Mouse (Mus musculus): ENCODE data around the gene Gm5624. TPM values are rescaled to one million over a fixed set of nuclear protein-coding genes. Genes with fewer than 3 reads are reported as not detected.
"Not testable (repeated sequence)": the region's sequence is repeated elsewhere in the genome, so short reads cannot be mapped to it uniquely, and the experiment has no call there.

The Gm5624 gene
- total RNA-seq (2012; rRNA removed) (not detected in 2 replicates), polyA plus RNA-seq (2012; ENCODE audit: insufficient read depth in 1 of 2, insufficient read length in 2 of 2, low read depth in 1 of 2, low replicate concordance in 2 of 2, missing spikeins in 1 of 2) (not detected)

DNA sequence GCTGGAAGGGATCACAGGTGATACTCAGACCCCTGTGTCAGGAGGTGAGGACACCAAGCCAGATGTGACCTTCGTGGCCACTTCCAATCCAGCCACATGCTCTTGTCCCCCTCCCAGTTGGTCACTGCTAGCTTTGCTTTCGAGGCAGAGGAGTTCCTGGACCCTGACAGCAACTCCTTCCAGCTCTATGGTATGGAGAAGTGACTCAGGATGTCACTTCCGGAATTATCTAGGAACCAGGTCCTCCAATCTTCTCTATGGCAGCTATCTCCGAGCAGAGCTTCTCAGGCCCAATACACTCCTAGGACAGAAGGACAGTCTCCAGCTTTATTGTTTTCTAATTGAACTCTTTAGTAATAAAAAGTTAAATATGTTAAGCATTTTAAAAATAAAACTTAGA, at the start of gene Gm5624:
Gene Gm5624 (minus strand): TSS at position 202 of the 400 bp plus-strand sequence.
- not testable (repeated sequence) for H3K36me3 ChIP-seq (ENCODE audit: control insufficient read depth in 1 of 2, insufficient read depth in 2 of 2, low read length in 2 of 2); H3K9me3 ChIP-seq (replicated peaks; ENCODE audit: insufficient read depth, low read length); H3K27ac ChIP-seq (ENCODE audit: control insufficient read depth, low read depth, low read length); H3K4me1 ChIP-seq (ENCODE audit: control insufficient read depth in 1 of 2, insufficient read depth in 2 of 2, low read length in 2 of 2); H3K79me2 ChIP-seq (ENCODE audit: control insufficient read depth, insufficient read depth, low read length, poor library complexity); H3K27me3 ChIP-seq (ENCODE audit: control insufficient read depth in 1 of 2, insufficient read depth in 2 of 2, low read length in 2 of 2); H3K9ac ChIP-seq (ENCODE audit: control insufficient read depth, low read depth, low read length, poor library complexity, severe bottlenecking); H3K4me3 ChIP-seq (ENCODE audit: control insufficient read depth in 1 of 2, insufficient read depth in 1 of 2, low read depth in 2 of 2, low read length in 2 of 2); DNase-seq (ENCODE audit: low read depth, low spot score)

DNA sequence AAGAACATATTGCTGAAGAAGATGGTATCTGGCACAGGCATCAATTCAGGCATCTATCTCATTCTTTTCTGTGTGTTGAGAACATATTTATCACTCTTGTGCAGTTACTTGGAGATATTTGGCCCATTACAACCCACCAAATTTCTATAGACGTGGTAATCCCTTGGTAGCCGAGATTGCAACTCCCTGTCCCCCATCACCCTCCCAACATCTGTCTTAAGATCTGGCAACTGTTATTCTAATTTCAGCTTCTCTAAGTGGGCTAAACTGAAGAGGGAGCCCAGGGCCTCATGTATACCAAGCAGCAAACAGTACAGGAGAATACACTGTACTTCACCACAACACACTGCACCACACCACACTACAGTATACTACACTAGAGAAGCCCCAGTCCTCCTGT, 36.0 kb downstream of the Gm5624 start:
- H3K4me1 ChIP-seq (ENCODE audit: control insufficient read depth in 1 of 2, insufficient read depth in 2 of 2, low read length in 2 of 2); H3K27ac ChIP-seq (ENCODE audit: control insufficient read depth, low read depth, low read length); H3K9me3 ChIP-seq (replicated peaks; ENCODE audit: insufficient read depth, low read length); H3K36me3 ChIP-seq (ENCODE audit: control insufficient read depth in 1 of 2, insufficient read depth in 2 of 2, low read length in 2 of 2); H3K4me3 ChIP-seq (ENCODE audit: control insufficient read depth in 1 of 2, insufficient read depth in 1 of 2, low read depth in 2 of 2, low read length in 2 of 2); H3K79me2 ChIP-seq (ENCODE audit: control insufficient read depth, insufficient read depth, low read length, poor library complexity); H3K27me3 ChIP-seq (ENCODE audit: control insufficient read depth in 1 of 2, insufficient read depth in 2 of 2, low read length in 2 of 2); DNase-seq (ENCODE audit: low read depth, low spot score); H3K9ac ChIP-seq (ENCODE audit: control insufficient read depth, low read depth, low read length, poor library complexity, severe bottlenecking): not testable (repeated sequence)

DNA sequence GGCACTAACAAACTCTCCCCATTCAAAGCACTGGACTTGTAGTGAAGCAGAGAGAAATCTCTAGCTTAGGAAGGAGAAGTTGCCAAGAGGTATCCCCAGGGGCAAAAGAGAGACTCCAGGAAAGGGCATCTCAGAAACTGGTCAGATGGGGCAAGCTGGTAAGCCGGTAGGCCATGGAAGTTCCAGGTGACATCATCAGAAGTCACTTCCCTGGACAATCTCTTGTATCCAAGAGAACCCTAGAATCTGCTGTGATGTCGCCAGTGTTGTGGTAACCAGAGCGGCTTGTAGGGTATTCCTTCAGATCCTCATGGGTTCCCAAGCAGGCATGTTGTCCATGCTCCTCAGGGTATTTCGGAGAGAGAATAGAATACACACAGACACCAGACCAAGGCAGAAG, 44.9 kb downstream of the Gm5624 start, which contains the start of gene Gm8247:
Gene Gm8247 (plus strand): TSS at position 301 of the 400 bp plus-strand sequence.
- not testable (repeated sequence) for H3K9me3 ChIP-seq (replicated peaks; ENCODE audit: insufficient read depth, low read length); H3K79me2 ChIP-seq (ENCODE audit: control insufficient read depth, insufficient read depth, low read length, poor library complexity); H3K9ac ChIP-seq (ENCODE audit: control insufficient read depth, low read depth, low read length, poor library complexity, severe bottlenecking); H3K4me3 ChIP-seq (ENCODE audit: control insufficient read depth in 1 of 2, insufficient read depth in 1 of 2, low read depth in 2 of 2, low read length in 2 of 2); H3K27me3 ChIP-seq (ENCODE audit: control insufficient read depth in 1 of 2, insufficient read depth in 2 of 2, low read length in 2 of 2); H3K4me1 ChIP-seq (ENCODE audit: control insufficient read depth in 1 of 2, insufficient read depth in 2 of 2, low read length in 2 of 2); DNase-seq (ENCODE audit: low read depth, low spot score); H3K27ac ChIP-seq (ENCODE audit: control insufficient read depth, low read depth, low read length); H3K36me3 ChIP-seq (ENCODE audit: control insufficient read depth in 1 of 2, insufficient read depth in 2 of 2, low read length in 2 of 2)

DNA sequence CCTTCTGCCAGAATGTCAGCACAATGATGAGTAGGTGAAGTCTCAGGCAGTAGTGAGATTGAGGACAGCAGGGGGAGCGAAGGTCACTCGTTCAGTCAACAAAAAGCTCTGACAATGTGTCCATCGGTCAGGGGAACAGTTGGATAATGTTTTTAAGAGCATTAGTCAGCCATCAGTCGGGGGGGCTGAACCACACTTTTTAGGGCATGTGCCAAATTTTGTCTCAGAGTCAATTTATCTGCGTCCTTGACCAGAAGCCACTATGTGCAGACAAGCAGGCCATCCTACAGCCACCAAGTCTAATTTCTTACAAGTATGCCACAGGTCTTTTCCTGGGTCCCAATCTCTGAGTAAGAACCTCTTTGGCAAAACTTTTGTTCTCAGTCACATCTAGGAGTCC, 79.8 kb downstream of the Gm5624 start:
- H3K27me3 ChIP-seq (ENCODE audit: control insufficient read depth in 1 of 2, insufficient read depth in 2 of 2, low read length in 2 of 2); H3K9me3 ChIP-seq (replicated peaks; ENCODE audit: insufficient read depth, low read length); H3K4me3 ChIP-seq (ENCODE audit: control insufficient read depth in 1 of 2, insufficient read depth in 1 of 2, low read depth in 2 of 2, low read length in 2 of 2); H3K9ac ChIP-seq (ENCODE audit: control insufficient read depth, low read depth, low read length, poor library complexity, severe bottlenecking); H3K4me1 ChIP-seq (ENCODE audit: control insufficient read depth in 1 of 2, insufficient read depth in 2 of 2, low read length in 2 of 2); DNase-seq (ENCODE audit: low read depth, low spot score); H3K79me2 ChIP-seq (ENCODE audit: control insufficient read depth, insufficient read depth, low read length, poor library complexity); H3K36me3 ChIP-seq (ENCODE audit: control insufficient read depth in 1 of 2, insufficient read depth in 2 of 2, low read length in 2 of 2); H3K27ac ChIP-seq (ENCODE audit: control insufficient read depth, low read depth, low read length): not testable (repeated sequence)

DNA sequence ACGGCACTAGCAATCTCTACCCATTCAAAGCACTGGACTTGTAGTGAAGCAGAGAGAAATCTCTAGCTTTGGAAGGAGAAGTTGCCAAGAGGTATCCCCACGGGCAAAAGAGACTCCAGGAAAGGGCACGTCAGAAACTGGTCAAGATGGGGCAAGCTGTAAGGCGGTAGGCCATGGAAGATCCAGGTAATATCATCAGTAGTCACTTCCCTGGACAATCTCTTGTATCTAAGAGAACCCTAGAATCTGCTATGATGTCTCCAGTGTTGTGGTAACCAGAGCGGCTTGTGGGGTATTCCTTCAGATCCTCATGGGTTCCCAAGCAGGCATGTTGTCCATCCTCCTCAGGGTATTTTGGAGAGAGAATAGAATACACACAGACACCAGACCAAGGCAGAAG, 109.8 kb downstream of the Gm5624 start, which contains the start of gene Gm17093:
Gene Gm17093 (plus strand): TSS at position 301 of the 400 bp plus-strand sequence.
- not testable (repeated sequence) for H3K9ac ChIP-seq (ENCODE audit: control insufficient read depth, low read depth, low read length, poor library complexity, severe bottlenecking); H3K27me3 ChIP-seq (ENCODE audit: control insufficient read depth in 1 of 2, insufficient read depth in 2 of 2, low read length in 2 of 2); H3K79me2 ChIP-seq (ENCODE audit: control insufficient read depth, insufficient read depth, low read length, poor library complexity); H3K9me3 ChIP-seq (replicated peaks; ENCODE audit: insufficient read depth, low read length); DNase-seq (ENCODE audit: low read depth, low spot score); H3K27ac ChIP-seq (ENCODE audit: control insufficient read depth, low read depth, low read length); H3K4me1 ChIP-seq (ENCODE audit: control insufficient read depth in 1 of 2, insufficient read depth in 2 of 2, low read length in 2 of 2); H3K36me3 ChIP-seq (ENCODE audit: control insufficient read depth in 1 of 2, insufficient read depth in 2 of 2, low read length in 2 of 2); H3K4me3 ChIP-seq (ENCODE audit: control insufficient read depth in 1 of 2, insufficient read depth in 1 of 2, low read depth in 2 of 2, low read length in 2 of 2)

Other genes starting within 250 kb of the Gm5624 start
- not detected in 2 replicates for gene Gm3371, start 217.2 kb downstream of the Gm5624 start, total RNA-seq (2012; rRNA removed)
- not detected for gene Gm3371, start 217.2 kb downstream of the Gm5624 start, polyA plus RNA-seq (2012; ENCODE audit: insufficient read depth in 1 of 2, insufficient read length in 2 of 2, low read depth in 1 of 2, low replicate concordance in 2 of 2, missing spikeins in 1 of 2)
- gene Gm8232, start 194.3 kb downstream of the Gm5624 start, total RNA-seq (2012; rRNA removed), result not detected in 2 replicates
- gene Gm8232, start 194.3 kb downstream of the Gm5624 start, polyA plus RNA-seq (2012; ENCODE audit: insufficient read depth in 1 of 2, insufficient read length in 2 of 2, low read depth in 1 of 2, low replicate concordance in 2 of 2, missing spikeins in 1 of 2), result not detected
- not detected in 2 replicates for gene BC061237, start 135.5 kb downstream of the Gm5624 start, total RNA-seq (2012; rRNA removed)
- gene BC061237, start 135.5 kb downstream of the Gm5624 start, polyA plus RNA-seq (2012; ENCODE audit: insufficient read depth in 1 of 2, insufficient read length in 2 of 2, low read depth in 1 of 2, low replicate concordance in 2 of 2, missing spikeins in 1 of 2), result not detected
- not detected in 2 replicates for gene Gm17093, start 109.7 kb downstream of the Gm5624 start, total RNA-seq (2012; rRNA removed)
- not detected for gene Gm17093, start 109.7 kb downstream of the Gm5624 start, polyA plus RNA-seq (2012; ENCODE audit: insufficient read depth in 1 of 2, insufficient read length in 2 of 2, low read depth in 1 of 2, low replicate concordance in 2 of 2, missing spikeins in 1 of 2)
- gene Gm8247, start 44.8 kb downstream of the Gm5624 start, total RNA-seq (2012; rRNA removed), result not detected in 2 replicates
- gene Gm8247, start 44.8 kb downstream of the Gm5624 start, polyA plus RNA-seq (2012; ENCODE audit: insufficient read depth in 1 of 2, insufficient read length in 2 of 2, low read depth in 1 of 2, low replicate concordance in 2 of 2, missing spikeins in 1 of 2), result not detected
- gene Gm8257, start 78.5 kb upstream of the Gm5624 start, total RNA-seq (2012; rRNA removed), result not detected in 2 replicates
- under 1 TPM in 1 of 2 experiments, not detected in 1; 0.70 TPM for gene Gm8257, start 78.5 kb upstream of the Gm5624 start, polyA plus RNA-seq (2012; ENCODE audit: insufficient read depth in 1 of 2, insufficient read length in 2 of 2, low read depth in 1 of 2, low replicate concordance in 2 of 2, missing spikeins in 1 of 2)
- not detected in 2 replicates for gene Gm8267, start 122.4 kb upstream of the Gm5624 start, total RNA-seq (2012; rRNA removed)
- gene Gm8267, start 122.4 kb upstream of the Gm5624 start, polyA plus RNA-seq (2012; ENCODE audit: insufficient read depth in 1 of 2, insufficient read length in 2 of 2, low read depth in 1 of 2, low replicate concordance in 2 of 2, missing spikeins in 1 of 2), result not detected
- not detected in 2 replicates for gene Ptgdr, start 231.4 kb upstream of the Gm5624 start, total RNA-seq (2012; rRNA removed)
- gene Ptgdr, start 231.4 kb upstream of the Gm5624 start, polyA plus RNA-seq (2012; ENCODE audit: insufficient read depth in 1 of 2, insufficient read length in 2 of 2, low read depth in 1 of 2, low replicate concordance in 2 of 2, missing spikeins in 1 of 2), result not detected